Mouse (Mus musculus): ENCODE measurements at regions not wholly inside any gene's neighbourhood (a gene's known extent, or its start where the extent isn't known, plus 50 kb on each side); places are given as distances from the start of the nearest gene placed in this dataset.

DNA sequence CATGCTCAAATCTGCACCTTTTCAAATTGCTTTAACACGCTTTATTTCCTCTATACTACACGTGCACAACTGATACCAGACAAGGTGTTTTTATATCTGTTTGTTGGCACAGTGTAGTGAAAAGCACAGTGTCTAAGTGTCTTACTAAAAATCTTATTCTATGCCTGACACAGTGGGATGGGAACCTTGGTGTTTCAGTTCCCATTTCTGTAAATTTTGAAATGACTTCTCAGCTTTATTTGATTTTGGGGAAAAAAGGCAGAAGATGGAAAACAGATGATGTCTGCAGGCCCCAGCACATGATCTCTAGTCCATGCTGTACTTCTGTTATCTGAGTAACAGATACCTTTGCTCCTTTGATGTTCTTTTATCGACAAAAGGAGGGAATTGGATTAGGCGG is 239.7 kb upstream of the B430305J03Rik start:
- Histone ChIP-seq H3K4me1 (ENCODE audit: control insufficient read depth, low read depth, low read length) (no peaks in the 10 kb centered on the region), H3K9ac (ENCODE audit: low read depth, low read length) (no peak overlapping the region), H3K4me3 (ENCODE audit: low read depth, low read length) (no peak overlapping the region), H3K9me3 (replicated peaks; ENCODE audit: control insufficient read depth, low read length) (no peaks in the 10 kb centered on the region), H3K27ac (ENCODE audit: low read length) (no peak overlapping the region), H3K4me2 (ENCODE audit: low read depth, low read length) (no peak overlapping the region), H3K36me3 (ENCODE audit: control insufficient read depth, insufficient read depth) (no peaks in the 10 kb centered on the region), H3K27me3 (ENCODE audit: control insufficient read depth, insufficient read depth, low read depth, low read length) (no peaks in the 10 kb centered on the region)
- ATAC-seq (ENCODE audit: low read depth): no peak
- WGBS (ENCODE audit: insufficient replicate concordance): 61% methylated on average over 4 of the region's 4 CpGs

DNA sequence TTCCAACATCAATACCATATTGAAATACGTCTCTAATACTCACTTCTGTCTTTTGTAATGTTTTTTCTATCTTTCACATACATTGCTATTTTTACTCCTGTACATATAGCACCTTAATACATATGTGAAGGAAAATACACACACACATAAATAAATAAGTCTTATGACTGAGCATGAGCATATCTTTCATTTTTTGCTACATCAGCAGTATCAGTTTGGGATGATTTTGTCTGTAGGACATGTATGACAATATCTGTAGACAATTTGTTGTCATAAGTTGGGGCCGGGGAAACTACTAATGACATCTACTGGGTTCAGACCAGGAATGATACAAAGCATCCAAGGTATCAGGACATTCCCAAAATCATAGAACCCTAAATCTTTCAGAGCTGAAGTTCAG is 237.1 kb upstream of the B430305J03Rik start:
- WGBS (ENCODE audit: insufficient replicate concordance): 62% methylated on average over 2 of the region's 2 CpGs
- no peaks in the 10 kb centered on the region for H3K27me3 ChIP-seq (ENCODE audit: control insufficient read depth, insufficient read depth, low read depth, low read length)

DNA sequence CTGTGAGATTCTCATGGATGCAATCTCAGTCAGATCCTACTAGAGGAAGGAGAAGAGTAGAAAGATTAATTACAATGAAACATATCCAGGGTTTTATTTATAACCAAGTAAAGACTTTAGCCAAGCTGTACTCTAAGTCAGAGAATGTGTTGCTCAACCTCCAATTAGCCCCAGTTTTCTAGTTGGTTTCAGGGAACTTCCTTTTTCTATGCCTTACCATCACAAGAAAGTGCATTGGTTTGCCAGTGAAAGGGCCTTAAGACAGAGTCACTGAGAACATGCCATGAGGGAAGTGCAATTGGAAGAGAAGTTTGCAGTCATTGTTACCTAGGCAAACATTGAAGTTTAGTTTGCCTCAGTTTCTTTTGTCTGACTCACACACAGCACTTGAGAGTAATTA is 229.8 kb upstream of the B430305J03Rik start:
- ATAC-seq (ENCODE audit: low read depth): no peak
- no peaks in the 10 kb centered on the region for H3K27me3 ChIP-seq (ENCODE audit: control insufficient read depth, insufficient read depth, low read depth, low read length)
- H3K9ac ChIP-seq (ENCODE audit: low read depth, low read length): no peak overlapping the region

More for the DNA sequence above, 237.1 kb upstream of the B430305J03Rik start:
- Histone ChIP-seq H3K9ac (ENCODE audit: low read depth, low read length) (no peak overlapping the region), H3K9me3 (replicated peaks; ENCODE audit: control insufficient read depth, low read length) (no peaks in the 10 kb centered on the region), H3K4me1 (ENCODE audit: control insufficient read depth, low read depth, low read length) (no peaks in the 10 kb centered on the region), H3K4me3 (ENCODE audit: low read depth, low read length) (no peak overlapping the region), H3K27ac (ENCODE audit: low read length) (no peak overlapping the region), H3K4me2 (ENCODE audit: low read depth, low read length) (no peak overlapping the region), H3K36me3 (ENCODE audit: control insufficient read depth, insufficient read depth) (no peaks in the 10 kb centered on the region)
- no peak for ATAC-seq (ENCODE audit: low read depth)

DNA sequence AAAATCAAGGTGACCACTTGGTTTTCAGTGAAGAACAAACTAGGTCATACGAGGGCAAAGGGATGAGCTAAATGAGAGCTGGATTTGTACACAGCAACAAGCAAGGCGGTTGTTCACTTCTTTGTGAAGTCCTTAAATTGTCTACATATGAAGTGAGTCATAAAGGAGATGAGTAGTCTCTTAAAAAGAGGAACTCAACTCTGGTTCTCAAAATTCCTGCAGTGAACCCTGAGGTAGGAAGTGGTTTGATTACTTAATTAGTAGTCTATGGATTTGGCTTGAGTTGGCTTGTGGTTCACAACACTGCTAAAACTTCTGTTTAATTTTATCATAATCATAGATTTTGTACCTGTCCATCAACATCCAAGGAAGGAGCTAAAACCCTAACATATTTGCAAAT is 226.6 kb upstream of the B430305J03Rik start:
- WGBS (ENCODE audit: insufficient replicate concordance): 32% methylated on average over 2 of the region's 2 CpGs
- ATAC-seq (ENCODE audit: low read depth): no peak

More for the DNA sequence above, 229.8 kb upstream of the B430305J03Rik start:
- Histone ChIP-seq H3K4me2 (ENCODE audit: low read depth, low read length) (no peak overlapping the region), H3K27ac (ENCODE audit: low read length) (no peak overlapping the region), H3K4me3 (ENCODE audit: low read depth, low read length) (no peak overlapping the region), H3K9me3 (replicated peaks; ENCODE audit: control insufficient read depth, low read length) (no peaks in the 10 kb centered on the region), H3K4me1 (ENCODE audit: control insufficient read depth, low read depth, low read length) (no peaks in the 10 kb centered on the region), H3K36me3 (ENCODE audit: control insufficient read depth, insufficient read depth) (no peaks in the 10 kb centered on the region)

DNA sequence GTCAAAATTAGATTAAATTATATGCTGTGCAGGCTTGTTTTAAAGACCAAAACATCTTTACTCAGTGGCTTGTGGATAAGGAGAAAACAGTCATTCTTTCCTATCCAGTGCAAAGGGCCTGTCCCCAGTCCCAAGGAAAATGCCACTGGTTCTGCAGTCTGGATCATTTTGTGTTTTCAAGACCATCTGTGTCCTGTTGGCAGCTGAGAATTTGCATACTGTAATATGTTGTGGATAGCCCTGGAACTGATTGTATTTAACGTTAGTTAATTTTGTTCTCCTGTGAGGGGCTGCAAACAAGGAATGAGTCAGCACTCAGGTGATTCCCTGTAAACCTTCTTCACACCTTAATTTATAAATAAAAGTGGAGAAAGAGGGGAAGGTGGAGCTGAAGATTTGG is 217.9 kb upstream of the B430305J03Rik start:
- H3K9me3 ChIP-seq (replicated peaks; ENCODE audit: control insufficient read depth, low read length): no peaks in the 10 kb centered on the region

More for the DNA sequence above, 226.6 kb upstream of the B430305J03Rik start:
- H3K9ac ChIP-seq (ENCODE audit: low read depth, low read length): no peak overlapping the region
- H3K4me3 ChIP-seq (ENCODE audit: low read depth, low read length): no peak overlapping the region
- H3K4me1 ChIP-seq (ENCODE audit: control insufficient read depth, low read depth, low read length): no peaks in the 10 kb centered on the region
- H3K27me3 ChIP-seq (ENCODE audit: control insufficient read depth, insufficient read depth, low read depth, low read length): no peaks in the 10 kb centered on the region
- no peak overlapping the region for H3K4me2 ChIP-seq (ENCODE audit: low read depth, low read length)
- H3K27ac ChIP-seq (ENCODE audit: low read length): no peak overlapping the region
- no peaks in the 10 kb centered on the region for H3K36me3 ChIP-seq (ENCODE audit: control insufficient read depth, insufficient read depth)
- H3K9me3 ChIP-seq (replicated peaks; ENCODE audit: control insufficient read depth, low read length): no peaks in the 10 kb centered on the region

DNA sequence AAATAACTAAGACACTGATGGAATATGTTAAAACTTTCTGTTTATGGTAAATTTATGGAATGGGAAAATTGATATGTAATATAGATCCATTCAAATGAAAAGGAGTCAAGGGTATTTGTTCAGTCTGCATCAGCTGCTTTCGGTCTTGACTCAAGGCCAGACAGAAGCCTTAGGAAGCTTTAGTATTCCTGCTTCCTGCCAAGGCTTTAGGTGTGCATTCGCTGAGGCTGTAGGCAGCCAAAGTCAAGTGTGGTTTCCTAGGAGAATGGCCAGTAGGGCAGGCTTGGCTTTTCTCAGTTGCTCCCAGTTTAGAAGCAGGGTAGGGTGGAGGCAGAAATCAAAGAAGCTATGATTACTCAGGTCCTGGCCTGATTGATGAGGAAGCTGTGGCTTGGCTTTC is 217.2 kb upstream of the B430305J03Rik start:
- no peak overlapping the region for H3K4me3 ChIP-seq (ENCODE audit: low read depth, low read length)
- H3K27ac ChIP-seq (ENCODE audit: low read length): no peak overlapping the region
- no peak overlapping the region for H3K9ac ChIP-seq (ENCODE audit: low read depth, low read length)
- H3K4me1 ChIP-seq (ENCODE audit: control insufficient read depth, low read depth, low read length): no peaks in the 10 kb centered on the region
- no peaks in the 10 kb centered on the region for H3K36me3 ChIP-seq (ENCODE audit: control insufficient read depth, insufficient read depth)
- H3K9me3 ChIP-seq (replicated peaks; ENCODE audit: control insufficient read depth, low read length): no peaks in the 10 kb centered on the region
- no peak overlapping the region for H3K4me2 ChIP-seq (ENCODE audit: low read depth, low read length)
- no peaks in the 10 kb centered on the region for H3K27me3 ChIP-seq (ENCODE audit: control insufficient read depth, insufficient read depth, low read depth, low read length)
- ATAC-seq (ENCODE audit: low read depth): no peak
- WGBS (ENCODE audit: insufficient replicate concordance): 58% methylated on average over 2 of the region's 2 CpGs

More for the DNA sequence above, 217.9 kb upstream of the B430305J03Rik start:
- no peaks in the 10 kb centered on the region for H3K4me1 ChIP-seq (ENCODE audit: control insufficient read depth, low read depth, low read length)
- WGBS (ENCODE audit: insufficient replicate concordance): 41% methylated on average over 1 of the region's 1 CpGs
- ATAC-seq (ENCODE audit: low read depth): no peak
- H3K27ac ChIP-seq (ENCODE audit: low read length): no peak overlapping the region
- H3K27me3 ChIP-seq (ENCODE audit: control insufficient read depth, insufficient read depth, low read depth, low read length): no peaks in the 10 kb centered on the region
- H3K4me2 ChIP-seq (ENCODE audit: low read depth, low read length): no peak overlapping the region
- H3K4me3 ChIP-seq (ENCODE audit: low read depth, low read length): no peak overlapping the region
- no peak overlapping the region for H3K9ac ChIP-seq (ENCODE audit: low read depth, low read length)
- H3K36me3 ChIP-seq (ENCODE audit: control insufficient read depth, insufficient read depth): no peaks in the 10 kb centered on the region

DNA sequence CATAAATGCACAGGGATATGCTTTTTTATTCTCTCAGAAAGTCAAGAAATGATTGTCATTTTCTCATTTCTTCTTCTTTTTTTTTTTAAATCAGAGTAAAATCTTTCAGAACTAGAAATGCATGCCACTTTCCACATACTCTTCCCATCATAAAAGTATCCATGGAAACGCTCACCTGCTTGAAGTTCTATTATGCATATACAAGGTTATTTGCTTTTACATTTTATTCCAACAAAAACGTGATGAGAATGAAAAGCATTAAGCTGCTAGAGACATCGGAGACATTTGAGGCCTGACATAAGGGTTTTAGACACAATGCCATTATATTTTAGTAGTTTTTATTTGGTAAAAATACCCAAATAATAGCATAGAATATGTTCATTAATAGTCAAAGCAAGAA is 214.5 kb upstream of the B430305J03Rik start:
- H3K4me3 ChIP-seq (ENCODE audit: low read depth, low read length): no peak overlapping the region
- H3K4me1 ChIP-seq (ENCODE audit: control insufficient read depth, low read depth, low read length): no peaks in the 10 kb centered on the region
- WGBS (ENCODE audit: insufficient replicate concordance): 57% methylated on average over 3 of the region's 3 CpGs
- no peak overlapping the region for H3K4me2 ChIP-seq (ENCODE audit: low read depth, low read length)
- no peak overlapping the region for H3K9ac ChIP-seq (ENCODE audit: low read depth, low read length)
- H3K27ac ChIP-seq (ENCODE audit: low read length): no peak overlapping the region
- H3K27me3 ChIP-seq (ENCODE audit: control insufficient read depth, insufficient read depth, low read depth, low read length): no peaks in the 10 kb centered on the region
- no peak for ATAC-seq (ENCODE audit: low read depth)
- H3K36me3 ChIP-seq (ENCODE audit: control insufficient read depth, insufficient read depth): no peaks in the 10 kb centered on the region
- H3K9me3 ChIP-seq (replicated peaks; ENCODE audit: control insufficient read depth, low read length): no peaks in the 10 kb centered on the region

DNA sequence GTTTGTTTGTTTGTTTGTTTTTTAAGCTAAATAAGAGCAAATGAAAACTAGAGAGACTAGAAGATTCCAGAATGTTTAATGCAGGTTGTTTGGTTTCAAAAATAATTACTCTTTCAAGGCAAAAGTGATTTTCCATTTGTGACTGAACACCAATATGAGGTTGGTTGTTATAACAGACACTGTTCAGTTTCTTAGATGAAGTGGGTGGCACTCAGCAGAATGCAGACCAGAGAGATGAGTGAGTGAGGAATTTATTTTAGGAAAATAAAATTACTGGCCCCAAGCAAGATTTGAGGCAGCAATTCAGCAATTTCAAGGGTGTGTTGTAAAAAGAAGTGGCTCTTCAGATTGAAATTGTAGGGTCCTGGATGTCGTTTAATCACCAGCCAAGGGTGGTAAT is 171.4 kb upstream of the B430305J03Rik start:
- ATAC-seq (ENCODE audit: low read depth): no peak
- no peak overlapping the region for H3K9ac ChIP-seq (ENCODE audit: low read depth, low read length)
- 22% methylated on average over 1 of the region's 1 CpGs for WGBS (ENCODE audit: insufficient replicate concordance)
- H3K36me3 ChIP-seq (ENCODE audit: control insufficient read depth, insufficient read depth): no peaks in the 10 kb centered on the region
- no peaks in the 10 kb centered on the region for H3K9me3 ChIP-seq (replicated peaks; ENCODE audit: control insufficient read depth, low read length)
- H3K4me1 ChIP-seq (ENCODE audit: control insufficient read depth, low read depth, low read length): no peaks in the 10 kb centered on the region
- H3K4me2 ChIP-seq (ENCODE audit: low read depth, low read length): no peak overlapping the region
- no peaks in the 10 kb centered on the region for H3K27me3 ChIP-seq (ENCODE audit: control insufficient read depth, insufficient read depth, low read depth, low read length)
- H3K27ac ChIP-seq (ENCODE audit: low read length): no peak overlapping the region
- no peak overlapping the region for H3K4me3 ChIP-seq (ENCODE audit: low read depth, low read length)

DNA sequence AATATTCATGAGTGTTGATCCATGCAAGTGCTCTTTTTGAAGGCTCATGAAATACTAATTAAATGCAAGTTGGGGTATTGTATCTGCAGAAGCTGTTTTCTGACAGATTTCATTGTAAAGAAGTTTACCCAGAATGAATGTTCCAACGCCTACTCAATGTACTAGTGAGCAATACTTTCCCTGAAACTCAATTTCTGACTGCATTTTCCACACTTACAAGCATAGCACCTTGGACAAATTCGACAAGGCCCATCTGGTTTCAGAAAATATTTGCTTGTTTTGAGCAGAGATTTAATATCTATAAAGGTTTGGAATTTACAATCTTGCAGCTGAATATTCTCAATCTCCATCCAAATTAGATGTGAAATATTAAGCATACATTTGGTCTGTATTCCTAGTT is 170.0 kb upstream of the B430305J03Rik start:
- no peak overlapping the region for H3K27ac ChIP-seq (ENCODE audit: low read length)
- H3K36me3 ChIP-seq (ENCODE audit: control insufficient read depth, insufficient read depth): no peaks in the 10 kb centered on the region
- H3K4me1 ChIP-seq (ENCODE audit: control insufficient read depth, low read depth, low read length): no peaks in the 10 kb centered on the region
- 24% methylated on average over 2 of the region's 2 CpGs for WGBS (ENCODE audit: insufficient replicate concordance)
- H3K9me3 ChIP-seq (replicated peaks; ENCODE audit: control insufficient read depth, low read length): no peaks in the 10 kb centered on the region
- no peak overlapping the region for H3K9ac ChIP-seq (ENCODE audit: low read depth, low read length)
- no peaks in the 10 kb centered on the region for H3K27me3 ChIP-seq (ENCODE audit: control insufficient read depth, insufficient read depth, low read depth, low read length)
- no peak overlapping the region for H3K4me2 ChIP-seq (ENCODE audit: low read depth, low read length)
- ATAC-seq (ENCODE audit: low read depth): no peak
- no peak overlapping the region for H3K4me3 ChIP-seq (ENCODE audit: low read depth, low read length)

DNA sequence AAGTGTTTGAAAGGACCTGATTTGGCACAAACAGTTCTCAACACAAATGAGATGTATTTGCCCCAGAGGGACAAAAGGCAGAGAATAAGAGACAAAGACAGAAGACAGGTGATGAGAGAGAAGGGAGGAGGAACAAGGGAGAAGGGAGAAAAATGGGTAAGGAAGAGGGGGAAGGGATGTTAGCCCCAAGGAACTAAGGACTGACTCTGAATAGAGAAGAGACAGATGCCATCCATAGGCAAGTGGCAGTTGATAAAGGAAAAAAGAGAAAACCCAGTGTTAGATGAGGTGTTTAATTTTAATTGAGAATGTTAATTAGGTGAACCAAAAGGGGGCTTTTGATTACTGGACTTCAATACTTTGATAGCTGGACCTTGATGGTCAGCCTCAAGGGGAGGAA is 137.4 kb upstream of the B430305J03Rik start:
- Histone ChIP-seq H3K9me3 (replicated peaks; ENCODE audit: control insufficient read depth, low read length) (no peaks in the 10 kb centered on the region), H3K9ac (ENCODE audit: low read depth, low read length) (no peak overlapping the region), H3K27ac (ENCODE audit: low read length) (no peak overlapping the region), H3K27me3 (ENCODE audit: control insufficient read depth, insufficient read depth, low read depth, low read length) (no peaks in the 10 kb centered on the region), H3K4me1 (ENCODE audit: control insufficient read depth, low read depth, low read length) (no peaks in the 10 kb centered on the region), H3K4me3 (ENCODE audit: low read depth, low read length) (no peak overlapping the region), H3K4me2 (ENCODE audit: low read depth, low read length) (no peak overlapping the region), H3K36me3 (ENCODE audit: control insufficient read depth, insufficient read depth) (no peaks in the 10 kb centered on the region)
- no peak for ATAC-seq (ENCODE audit: low read depth)
